Mouse (Mus musculus): ENCODE data around the gene Cntrob. TPM values are rescaled to one million over a fixed set of nuclear protein-coding genes. Genes with fewer than 3 reads are reported as not detected.
A peak's percentile ranks its signal among the peaks of the same experiment; 100 is the strongest.

Gene Cntrob
- polyA plus RNA-seq, 1 experiment = 59.8 TPM

- no peaks in the 10 kb centered on the region for H3K4me1 ChIP-seq (ENCODE audit: control insufficient read depth, insufficient read depth, low read length)
- TF ChIP-seq POLR2A (IDR thresholded peaks at IDR 0.05; ENCODE audit: borderline replicate concordance, control insufficient read depth, low read depth, low read length) (no peak), CTCF (IDR thresholded peaks at IDR 0.05; ENCODE audit: control insufficient read depth, insufficient read depth, low read length) (no peak)
- 94% methylated on average over 2 of the region's 2 CpGs for WGBS
- H3K27ac ChIP-seq (ENCODE audit: control insufficient read depth, insufficient read depth, low read depth, low read length, poor library complexity) = no peak overlapping the region
- no peak overlapping the region for H3K4me3 ChIP-seq (replicated peaks; ENCODE audit: control insufficient read depth, low read depth, low read length)
These were observed 38.9 kb upstream of the Cntrob start for GRCm38 (mm10) chr11:69362479-69362878.

DNA sequence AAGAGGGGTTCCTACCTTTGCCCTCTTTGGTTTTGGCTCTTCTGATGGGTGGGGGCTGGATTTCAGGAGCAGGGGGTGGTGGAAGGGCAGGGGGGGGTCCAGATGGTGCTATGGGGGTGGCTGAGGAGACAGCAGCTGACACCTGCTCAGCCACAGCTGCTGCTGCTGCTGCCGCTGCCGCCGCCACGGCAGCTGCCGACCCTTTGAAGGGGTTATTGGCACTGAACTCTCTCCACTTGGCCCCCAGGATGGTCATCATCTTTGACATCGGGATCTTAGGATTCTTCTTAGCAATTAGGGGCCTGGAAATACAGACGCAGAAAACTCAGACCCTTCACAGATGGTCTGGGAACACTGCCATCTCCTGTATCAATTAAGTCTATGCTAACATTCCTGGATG is 38.4 kb upstream of the Cntrob start:
- TF ChIP-seq POLR2A (IDR thresholded peaks at IDR 0.05; ENCODE audit: borderline replicate concordance, control insufficient read depth, low read depth, low read length) = no peak
- TF ChIP-seq CTCF (IDR thresholded peaks at IDR 0.05; ENCODE audit: control insufficient read depth, insufficient read depth, low read length) = no peak
- Histone ChIP-seq H3K4me1 (ENCODE audit: control insufficient read depth, insufficient read depth, low read length) (no peaks in the 10 kb centered on the region), H3K27ac (ENCODE audit: control insufficient read depth, insufficient read depth, low read depth, low read length, poor library complexity) (no peak overlapping the region), H3K4me3 (replicated peaks; ENCODE audit: control insufficient read depth, low read depth, low read length) (no peak overlapping the region)
- 91% methylated on average over 7 of the region's 7 CpGs for WGBS

DNA sequence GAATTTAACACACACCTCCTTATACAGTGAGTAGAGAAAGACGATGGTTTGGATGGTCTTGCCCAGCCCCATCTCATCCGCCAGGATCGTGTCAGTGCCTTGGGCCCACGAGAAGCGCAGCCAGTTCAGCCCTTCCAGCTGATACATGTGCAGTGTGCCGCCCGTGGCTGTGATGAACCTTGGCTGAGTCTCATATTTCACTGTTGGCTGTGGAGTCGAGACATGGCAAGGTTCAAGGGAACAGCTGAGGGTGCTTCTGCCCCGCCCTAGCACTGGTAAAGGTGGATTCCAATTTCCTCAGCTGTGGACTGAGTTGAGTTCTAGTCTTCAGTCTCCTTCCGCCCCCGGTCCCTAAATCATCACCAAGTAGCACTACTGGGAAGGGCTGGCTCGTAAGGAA is 34.1 kb upstream of the Cntrob start:
- no peak overlapping the region for H3K27ac ChIP-seq (ENCODE audit: control insufficient read depth, insufficient read depth, low read depth, low read length, poor library complexity)
- H3K4me1 ChIP-seq (ENCODE audit: control insufficient read depth, insufficient read depth, low read length) = no peaks in the 10 kb centered on the region
- TF ChIP-seq POLR2A (IDR thresholded peaks at IDR 0.05; ENCODE audit: borderline replicate concordance, control insufficient read depth, low read depth, low read length) (no peak), CTCF (IDR thresholded peaks at IDR 0.05; ENCODE audit: control insufficient read depth, insufficient read depth, low read length) (no peak)
- WGBS = 88% methylated on average over 12 of the region's 12 CpGs
- H3K4me3 ChIP-seq (replicated peaks; ENCODE audit: control insufficient read depth, low read depth, low read length) = no peak overlapping the region

- Histone ChIP-seq H3K4me3 (replicated peaks; ENCODE audit: control insufficient read depth, low read depth, low read length) (no peak overlapping the region), H3K27ac (ENCODE audit: control insufficient read depth, insufficient read depth, low read depth, low read length, poor library complexity) (no peak overlapping the region), H3K4me1 (ENCODE audit: control insufficient read depth, insufficient read depth, low read length) (no peaks in the 10 kb centered on the region)
- no peak for TF ChIP-seq CTCF (IDR thresholded peaks at IDR 0.05; ENCODE audit: control insufficient read depth, insufficient read depth, low read length)
- TF ChIP-seq POLR2A (IDR thresholded peaks at IDR 0.05; ENCODE audit: borderline replicate concordance, control insufficient read depth, low read depth, low read length) = no peak
- 86% methylated on average over 5 of the region's 5 CpGs for WGBS
These were observed 33.0 kb upstream of the Cntrob start for GRCm38 (mm10) chr11:69356544-69356943.

- Histone ChIP-seq H3K4me3 (replicated peaks; ENCODE audit: control insufficient read depth, low read depth, low read length) (no peak overlapping the region), H3K27ac (ENCODE audit: control insufficient read depth, insufficient read depth, low read depth, low read length, poor library complexity) (no peak overlapping the region), H3K4me1 (ENCODE audit: control insufficient read depth, insufficient read depth, low read length) (no peaks in the 10 kb centered on the region)
- WGBS = 96% methylated on average over 26 of the region's 26 CpGs
- TF ChIP-seq POLR2A (IDR thresholded peaks at IDR 0.05; ENCODE audit: borderline replicate concordance, control insufficient read depth, low read depth, low read length) (no peak), CTCF (IDR thresholded peaks at IDR 0.05; ENCODE audit: control insufficient read depth, insufficient read depth, low read length) (no peak)
These were observed 22.9 kb upstream of the Cntrob start for GRCm38 (mm10) chr11:69346441-69346840.

DNA sequence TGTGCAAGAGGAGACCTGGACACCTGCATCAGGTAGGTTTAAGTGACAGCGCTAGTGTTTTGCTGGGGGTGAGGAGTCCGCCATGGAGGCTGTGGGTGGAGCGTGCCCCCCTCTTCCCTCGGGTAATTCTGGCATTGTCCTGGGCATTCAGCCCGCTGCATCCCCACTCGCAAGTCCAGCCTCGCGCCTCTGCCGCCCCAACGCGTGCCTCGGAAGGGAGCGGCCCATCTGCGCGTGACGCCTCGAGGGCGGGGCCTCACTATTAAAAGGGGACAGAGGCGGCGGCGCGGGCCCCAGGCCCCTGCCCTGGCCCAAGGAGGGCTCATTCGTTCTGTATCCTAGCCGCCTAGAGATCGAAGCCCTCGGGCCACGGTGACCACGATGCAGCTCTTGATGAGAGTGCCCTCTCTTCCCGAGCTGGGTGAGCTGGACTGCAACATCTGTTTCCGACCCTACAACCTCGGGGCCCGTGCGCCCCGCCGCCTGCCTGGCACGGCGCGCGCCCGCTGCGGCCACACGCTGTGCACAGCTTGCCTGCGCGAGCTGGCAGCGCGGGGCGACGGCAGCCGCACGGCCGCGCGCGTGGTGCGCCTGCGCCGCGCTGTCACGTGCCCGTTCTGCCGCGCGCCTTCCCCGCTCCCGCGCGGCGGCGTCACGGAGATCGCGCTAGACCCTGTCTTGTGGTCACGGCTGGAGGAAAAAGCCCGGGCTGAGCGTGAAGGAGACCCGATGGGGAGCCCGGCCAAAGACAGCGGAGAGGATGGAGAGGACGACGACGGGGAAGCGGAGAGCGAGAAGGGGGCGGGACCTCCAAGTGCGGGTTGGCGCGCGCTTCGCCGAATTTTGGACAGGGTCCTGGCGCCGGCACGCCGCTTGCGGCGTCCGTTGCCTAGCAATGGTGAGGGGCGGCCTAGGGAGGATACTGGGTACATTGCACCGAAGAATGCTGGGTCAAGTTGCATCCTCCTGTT is 16.9 kb upstream of the Cntrob start, which contains the start of gene Rnf227:
TSS of gene Rnf227 (plus strand) at position 301 of the 971 bp plus-strand sequence.
- WGBS = 3% methylated on average over 99 of the region's 99 CpGs

DNA sequence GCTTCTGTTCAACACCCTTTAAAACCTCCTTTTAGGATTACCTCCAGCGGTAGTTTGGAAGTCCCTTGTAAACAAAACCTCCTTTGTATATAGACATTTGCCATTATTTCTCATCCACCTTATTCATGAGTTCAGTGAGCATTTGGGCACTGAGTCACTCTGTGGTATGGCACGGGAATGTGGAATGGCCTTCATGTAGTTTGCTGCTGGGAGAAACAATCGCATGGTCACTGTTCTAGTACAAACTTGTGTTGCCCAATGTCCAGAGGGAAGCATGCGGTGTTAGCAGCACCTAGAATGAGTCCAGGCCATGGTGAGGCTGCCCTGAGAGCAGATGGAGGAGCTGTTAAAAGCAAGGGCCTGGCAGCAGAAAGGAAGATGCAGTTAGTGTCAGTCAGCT is 11.2 kb upstream of the Cntrob start:
- TF ChIP-seq CTCF (IDR thresholded peaks at IDR 0.05; ENCODE audit: control insufficient read depth, insufficient read depth, low read length) (no peak), POLR2A (IDR thresholded peaks at IDR 0.05; ENCODE audit: borderline replicate concordance, control insufficient read depth, low read depth, low read length) (no peak)
- no peak overlapping the region for H3K27ac ChIP-seq (ENCODE audit: control insufficient read depth, insufficient read depth, low read depth, low read length, poor library complexity)
- WGBS = 78% methylated on average over 4 of the region's 4 CpGs

More for the DNA sequence above, 16.9 kb upstream of the Cntrob start, which contains the start of gene Rnf227:
- Histone ChIP-seq H3K4me3 (replicated peaks; ENCODE audit: control insufficient read depth, low read depth, low read length) (peak within 1 kb of the TSS; percentile 77), H3K4me1 (ENCODE audit: control insufficient read depth, insufficient read depth, low read length) (peaks cover 2% of the 10 kb centered on the region; the same call in 1 of the 2 replicates), H3K27ac (ENCODE audit: control insufficient read depth, insufficient read depth, low read depth, low read length, poor library complexity) (peak within 1 kb of the TSS; percentile 60)
- no peak for TF ChIP-seq CTCF (IDR thresholded peaks at IDR 0.05; ENCODE audit: control insufficient read depth, insufficient read depth, low read length)
- TF ChIP-seq POLR2A (IDR thresholded peaks at IDR 0.05; ENCODE audit: borderline replicate concordance, control insufficient read depth, low read depth, low read length) = no peak

GRCm38 (mm10) chr11:69333922-69334321 is 10.3 kb upstream of the Cntrob start:
- TF ChIP-seq CTCF (IDR thresholded peaks at IDR 0.05; ENCODE audit: control insufficient read depth, insufficient read depth, low read length) = no peak
- Histone ChIP-seq H3K27ac (ENCODE audit: control insufficient read depth, insufficient read depth, low read depth, low read length, poor library complexity) (no peak overlapping the region), H3K4me3 (replicated peaks; ENCODE audit: control insufficient read depth, low read depth, low read length) (no peak overlapping the region), H3K4me1 (ENCODE audit: control insufficient read depth, insufficient read depth, low read length) (no peaks in the 10 kb centered on the region; the same call in 1 of the 2 replicates)
- 16% methylated on average over 3 of the region's 3 CpGs for WGBS

More for the DNA sequence above, 11.2 kb upstream of the Cntrob start:
- H3K4me3 ChIP-seq (replicated peaks; ENCODE audit: control insufficient read depth, low read depth, low read length) = no peak overlapping the region
- no peaks in the 10 kb centered on the region; the same call in 1 of the 2 replicates for H3K4me1 ChIP-seq (ENCODE audit: control insufficient read depth, insufficient read depth, low read length)
